Mouse (Mus musculus): ENCODE measurements around the gene Calb2. TPM values are rescaled to one million over a fixed set of nuclear protein-coding genes. Genes with fewer than 3 reads are reported as not detected.

Calb2 gene
- total RNA-seq (2021) = not detected
- long read RNA-seq, experiment 1 = 0 reads
- long read RNA-seq, experiment 2 = 0 reads

DNA sequence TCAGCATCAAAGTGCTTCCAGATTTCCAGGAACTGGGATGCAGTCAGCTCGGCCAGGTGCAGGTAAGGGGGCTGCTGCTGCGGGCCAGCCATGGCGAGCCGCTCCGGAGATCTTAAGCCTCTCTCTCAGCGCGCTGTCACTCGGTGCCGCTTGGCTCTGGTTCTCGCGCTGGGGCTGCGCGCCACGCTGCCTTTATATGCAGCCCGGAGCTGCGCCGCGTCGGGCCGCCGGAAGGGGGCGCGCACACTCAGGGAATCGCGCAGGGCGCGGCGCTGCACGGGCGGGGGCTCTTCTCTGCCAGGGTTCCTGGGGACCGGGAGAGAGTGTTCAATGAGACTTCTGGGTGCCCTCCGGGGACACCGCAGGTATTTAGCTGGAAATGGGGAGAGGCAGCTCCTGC is at the start of gene Calb2:
TSS of gene Calb2 (minus strand) at position 165 of the 400 bp plus-strand sequence.
- intact Hi-C loops (cut with DNase I) = no loop called here

DNA sequence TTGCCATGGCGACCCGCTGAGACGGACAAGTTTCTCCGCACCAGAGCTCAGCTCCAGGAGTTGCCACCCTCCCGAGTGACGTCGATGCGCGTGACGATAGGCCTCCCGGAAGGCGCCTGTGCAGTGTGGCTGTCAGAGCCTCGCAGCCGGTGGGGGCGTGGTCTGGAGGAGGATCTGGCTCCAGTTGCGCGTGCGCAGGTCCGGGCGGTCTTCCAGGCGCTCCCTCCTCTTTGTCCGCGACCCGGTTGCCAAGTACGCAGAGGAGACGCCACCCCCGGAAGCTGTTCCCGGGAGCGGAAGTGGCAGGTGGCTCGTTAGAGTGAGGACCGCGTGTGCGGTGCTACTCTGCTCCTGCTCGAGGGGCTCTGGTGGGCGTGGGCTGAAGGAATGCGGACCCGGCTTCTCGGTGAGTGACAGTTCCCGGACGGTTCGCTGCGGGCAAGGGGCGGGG is 49.7 kb upstream of the Calb2 start:
- DNase-seq = peak; percentile 99
- intact Hi-C loops (cut with DNase I) = no loop called here

More for the DNA sequence above, at the start of gene Calb2:
- peak; percentile 20 to 29 for DNase-seq

DNA sequence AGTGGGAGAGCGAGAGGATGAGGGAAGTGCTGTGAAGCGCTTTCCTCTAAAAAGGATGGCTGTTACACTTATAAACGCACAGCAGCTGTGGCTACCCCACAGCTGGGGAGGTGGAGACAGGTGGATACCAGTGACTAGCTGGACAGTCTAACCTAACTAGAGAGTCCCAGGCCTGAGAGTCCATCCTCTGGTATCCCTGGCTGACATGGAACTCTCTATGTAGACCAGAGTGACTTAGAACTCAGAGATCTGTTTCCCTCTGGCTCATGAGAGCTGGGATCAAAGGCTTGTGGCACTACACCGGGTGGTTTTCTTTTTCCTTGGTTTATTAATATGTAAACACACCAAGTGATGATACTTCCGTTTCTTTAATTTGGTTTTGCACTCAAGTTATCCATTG is 49.2 kb upstream of the Calb2 start:
- no peak for DNase-seq
- intact Hi-C loops (cut with DNase I) = no loop called here

DNA sequence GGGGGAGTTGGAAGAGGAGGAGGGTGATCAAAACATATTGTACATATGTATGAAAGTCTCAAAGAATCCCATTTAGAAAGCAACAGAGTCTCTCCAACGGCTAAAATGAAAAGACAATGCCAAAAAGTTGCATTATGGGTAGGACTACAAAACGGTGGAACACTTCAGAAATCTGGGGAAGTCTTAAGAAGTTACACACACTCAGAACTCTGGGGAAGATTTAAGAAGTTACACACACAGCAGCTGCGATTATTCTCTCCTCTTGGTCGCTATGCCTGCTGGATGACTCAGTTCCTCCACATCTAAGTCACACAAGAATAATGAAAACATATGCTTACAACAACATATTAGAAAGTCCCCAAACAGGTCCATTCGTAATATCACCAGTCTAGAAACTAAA is 48.2 kb upstream of the Calb2 start:
- intact Hi-C loops (cut with DNase I) = no loop called here
- DNase-seq = no peak

DNA sequence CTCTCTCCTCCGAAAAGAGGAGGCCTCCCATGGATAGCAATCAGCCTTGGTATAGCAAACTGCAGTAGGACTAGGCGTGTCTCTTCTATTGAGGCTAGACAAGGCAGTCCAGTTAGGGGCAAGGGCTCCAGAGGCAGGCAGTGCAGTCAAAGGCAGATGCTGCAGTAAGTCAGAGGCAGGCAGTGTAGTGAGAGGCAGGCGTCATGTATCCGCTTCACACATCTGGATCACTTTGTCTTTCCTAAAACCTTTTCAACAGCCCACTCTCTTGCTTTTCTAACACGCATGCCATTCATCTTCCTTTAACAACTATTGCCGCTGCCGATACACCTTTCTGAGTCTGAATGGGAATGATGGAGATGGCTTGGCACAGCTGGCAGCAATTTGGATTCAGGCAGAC is 47.4 kb upstream of the Calb2 start, which contains the start of gene Cmtr2:
TSS of gene Cmtr2 (plus strand) at position 301 of the 400 bp plus-strand sequence.
- intact Hi-C loops (cut with DNase I) = no loop called here
- DNase-seq = no peak

DNA sequence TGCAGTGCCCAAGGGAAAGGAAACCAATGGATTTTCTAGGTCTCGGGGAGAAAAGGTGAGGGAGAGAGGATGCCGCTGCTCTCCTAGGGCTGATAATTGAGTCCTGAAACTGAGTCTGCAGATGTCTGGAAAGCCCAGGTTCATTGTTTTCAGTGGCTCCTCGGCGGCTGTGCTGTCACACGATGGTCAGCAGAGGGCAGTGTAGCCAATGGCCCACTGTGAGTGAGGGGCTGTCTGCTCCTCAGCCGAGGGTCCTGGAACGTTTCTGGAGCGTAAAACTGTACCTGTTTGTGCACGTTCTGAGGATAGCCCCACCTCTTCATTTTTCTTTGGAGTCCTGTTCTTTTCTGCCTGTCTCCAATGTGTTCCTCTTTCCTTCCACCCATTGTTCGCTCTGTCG is 33.8 kb upstream of the Calb2 start:
- intact Hi-C loops (cut with DNase I) = no loop called here
- no peak for DNase-seq

DNA sequence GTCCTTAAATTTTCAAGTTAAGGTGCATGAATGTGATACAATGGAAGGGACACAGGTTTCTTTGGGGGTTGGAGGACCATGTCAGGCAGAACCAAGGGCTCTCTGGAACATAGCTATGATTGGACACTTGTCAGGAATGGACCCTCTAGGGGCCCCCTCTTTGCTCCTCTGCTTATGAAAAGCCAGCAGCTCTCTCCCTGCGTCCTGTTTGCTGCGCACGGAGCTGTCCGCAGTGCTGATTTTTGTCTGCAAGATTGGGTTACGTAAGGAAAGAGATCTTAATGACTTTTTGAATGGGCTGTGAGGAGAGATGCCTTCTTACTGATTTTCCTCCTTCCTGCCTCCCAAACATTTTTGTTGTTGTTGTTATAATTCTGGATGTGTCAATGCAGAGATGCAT is 28.7 kb upstream of the Calb2 start:
- intact Hi-C loops (cut with DNase I) = no loop called here
- DNase-seq = no peak

DNA sequence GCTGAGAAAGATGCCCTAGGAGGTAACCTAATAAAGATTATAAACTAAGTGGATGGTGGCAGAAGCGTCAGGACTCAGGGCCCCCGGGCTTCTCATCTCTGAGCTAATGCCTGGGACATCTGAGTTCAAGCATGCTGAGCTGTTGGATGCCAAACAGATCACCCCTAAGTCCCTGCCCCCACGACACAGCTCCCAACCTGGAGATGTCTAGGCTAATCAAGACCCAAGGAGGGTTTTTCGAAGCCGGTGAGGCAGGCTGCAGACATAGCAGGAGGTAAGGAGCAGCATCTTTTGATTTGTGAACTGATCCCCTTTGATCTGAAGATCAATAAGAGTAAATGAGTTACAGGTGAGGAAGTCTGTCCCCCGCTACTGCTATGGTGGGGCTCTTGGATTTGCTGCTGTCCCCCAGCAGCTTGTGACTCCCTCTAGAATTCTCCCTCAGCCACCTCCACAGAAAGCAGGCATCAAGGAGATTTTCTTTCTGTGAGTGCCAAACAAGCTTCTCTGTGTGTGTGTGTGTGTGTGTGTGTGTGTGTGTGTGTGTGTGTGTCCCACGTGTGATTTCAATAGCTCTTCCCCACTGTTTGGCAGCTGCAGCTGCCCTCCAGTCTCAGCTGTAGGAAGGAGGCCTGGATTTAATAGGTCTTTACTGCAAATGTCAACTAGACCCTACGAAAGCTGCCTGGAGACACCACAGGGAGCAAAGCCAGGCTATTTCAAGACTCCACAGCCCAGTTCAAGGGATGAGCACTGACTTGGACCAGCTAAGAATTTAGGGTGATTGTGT is 21.1 kb upstream of the Calb2 start:
- intact Hi-C loops (cut with DNase I) = no loop called here

DNA sequence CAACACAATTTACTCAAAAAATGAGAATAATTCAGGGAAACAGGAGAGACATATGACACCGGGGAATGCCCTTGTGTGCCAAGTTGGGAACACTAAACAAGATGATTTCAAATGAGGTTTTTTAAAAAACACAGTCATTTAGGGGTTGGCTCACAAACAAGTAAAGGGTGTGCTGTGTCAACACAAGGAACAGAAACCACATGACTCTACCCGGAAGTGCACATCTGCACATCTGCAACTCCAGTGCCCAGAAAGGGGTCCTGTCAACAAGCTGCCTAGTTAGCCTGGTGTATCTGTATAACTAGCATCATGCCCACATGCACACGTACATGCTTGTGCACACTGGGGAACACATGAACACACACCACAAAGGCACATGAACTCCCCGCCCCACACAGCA is 17.5 kb upstream of the Calb2 start:
- no peak for DNase-seq
- intact Hi-C loops (cut with DNase I) = no loop called here

More for the DNA sequence above, 21.1 kb upstream of the Calb2 start:
- DNase-seq = no peak

DNA sequence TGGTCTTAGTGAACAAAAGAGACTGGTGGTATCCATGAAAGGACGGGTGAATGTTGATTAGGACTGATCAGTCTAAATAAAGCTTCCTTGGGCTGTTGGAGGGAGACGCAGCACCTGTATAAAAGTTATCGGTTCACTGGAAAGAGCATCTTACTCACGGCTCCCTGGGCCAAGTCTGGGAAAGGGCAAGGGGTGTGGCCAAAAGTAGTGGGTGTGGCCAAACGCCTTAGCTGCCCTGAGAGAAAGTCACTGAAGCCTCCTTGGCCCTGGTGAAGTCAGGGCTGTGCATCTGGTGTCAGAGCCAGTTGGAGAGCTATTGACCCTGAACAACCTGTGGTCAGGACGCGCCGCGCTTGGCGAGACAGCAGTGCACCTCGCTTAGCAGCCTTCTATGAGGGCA is 15.7 kb upstream of the Calb2 start:
- intact Hi-C loops (cut with DNase I) = no loop called here
- no peak for DNase-seq

DNA sequence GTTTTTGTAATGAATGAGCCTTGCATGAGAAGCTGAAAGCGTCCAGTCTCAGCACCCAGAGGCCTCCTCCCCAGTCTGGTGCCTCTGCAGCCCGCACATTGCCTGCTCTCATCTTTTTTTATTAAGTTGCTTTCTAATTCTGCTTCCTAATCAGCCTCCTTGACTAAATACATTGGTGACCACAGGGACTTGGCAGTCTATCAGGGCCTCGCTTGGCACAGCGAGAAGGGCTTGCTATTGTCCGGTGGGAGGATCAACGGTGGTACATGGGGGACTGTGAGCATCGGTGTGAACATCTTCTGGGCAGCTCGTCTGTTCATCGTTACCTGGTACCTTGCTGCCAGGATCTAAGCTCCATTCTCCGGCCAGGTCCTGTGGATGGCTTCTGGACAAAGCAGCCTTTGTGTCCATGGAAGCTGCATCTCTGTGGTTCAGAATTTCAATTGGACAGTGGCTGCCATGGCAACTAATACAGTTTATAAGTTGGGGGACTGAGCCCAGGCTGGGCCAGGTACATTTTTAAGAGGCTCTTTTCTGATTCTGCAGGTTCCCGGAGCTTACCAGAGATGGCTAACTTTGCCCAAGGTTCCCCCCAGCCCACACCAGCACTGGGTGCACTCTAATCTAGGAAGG is 14.8 kb upstream of the Calb2 start:
- intact Hi-C loops (cut with DNase I) = no loop called here
- DNase-seq = no peak

DNA sequence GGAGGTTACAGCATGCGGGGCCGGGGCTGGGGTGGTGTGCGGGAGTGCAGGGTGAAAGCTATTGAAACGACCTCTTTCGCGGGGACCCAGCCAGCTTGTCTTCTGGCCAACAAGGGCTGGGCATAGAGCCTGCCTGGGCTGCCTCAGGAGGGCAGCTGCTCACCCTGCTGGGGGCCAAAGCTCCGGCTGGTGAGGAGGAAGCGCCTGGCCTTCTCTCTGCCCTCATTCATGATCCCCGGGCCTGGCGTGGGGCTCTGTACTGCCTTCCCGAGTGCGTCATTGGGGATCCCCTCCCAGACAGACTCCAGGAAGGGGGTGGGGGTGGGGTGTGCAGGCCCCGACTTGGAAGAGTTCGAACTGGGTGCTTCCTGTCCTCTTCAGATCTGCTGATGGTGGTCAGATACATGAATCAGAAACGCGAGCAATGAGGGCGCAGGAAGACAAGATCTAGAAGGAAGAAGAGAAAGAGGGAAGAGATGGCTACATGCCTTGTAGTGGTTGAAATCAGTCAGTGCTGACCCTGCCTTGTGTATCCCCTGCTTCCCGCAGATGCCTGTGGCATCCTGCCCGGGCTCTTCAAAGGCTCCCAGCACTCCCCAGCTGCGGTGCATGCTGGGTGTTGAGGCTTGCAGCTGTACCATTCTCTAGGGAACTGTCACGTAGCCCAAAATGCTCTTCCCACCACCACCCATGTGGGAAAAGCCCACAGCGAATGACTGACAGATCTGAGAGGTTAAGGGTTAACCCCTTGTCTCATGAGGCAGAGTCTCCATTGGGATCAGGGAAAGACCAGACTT is 9.5 kb upstream of the Calb2 start:
- peak; percentile 7 to 16 for DNase-seq
- intact Hi-C loops (cut with DNase I) = no loop called here

DNA sequence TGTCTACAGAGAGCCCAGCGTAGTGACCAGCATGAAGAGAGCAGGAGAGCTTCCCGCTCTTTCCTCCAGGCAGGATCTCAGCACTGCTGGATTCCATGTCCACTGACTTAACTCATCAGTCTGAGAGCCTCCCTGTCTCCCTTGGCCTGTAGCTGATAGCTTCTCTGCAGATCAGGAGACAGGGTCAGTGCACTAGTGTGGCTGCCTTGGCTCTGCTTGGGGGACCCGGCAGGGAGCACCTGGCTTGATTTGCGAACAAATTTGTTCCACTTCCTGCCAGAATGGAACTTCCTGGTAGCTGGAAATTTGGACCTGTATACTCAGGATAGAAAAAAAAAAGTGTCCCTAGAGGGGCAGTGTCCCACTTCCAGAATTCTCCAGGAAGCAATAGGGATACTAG is 6.8 kb upstream of the Calb2 start:
- intact Hi-C loops (cut with DNase I) = no loop called here
- DNase-seq = no peak

DNA sequence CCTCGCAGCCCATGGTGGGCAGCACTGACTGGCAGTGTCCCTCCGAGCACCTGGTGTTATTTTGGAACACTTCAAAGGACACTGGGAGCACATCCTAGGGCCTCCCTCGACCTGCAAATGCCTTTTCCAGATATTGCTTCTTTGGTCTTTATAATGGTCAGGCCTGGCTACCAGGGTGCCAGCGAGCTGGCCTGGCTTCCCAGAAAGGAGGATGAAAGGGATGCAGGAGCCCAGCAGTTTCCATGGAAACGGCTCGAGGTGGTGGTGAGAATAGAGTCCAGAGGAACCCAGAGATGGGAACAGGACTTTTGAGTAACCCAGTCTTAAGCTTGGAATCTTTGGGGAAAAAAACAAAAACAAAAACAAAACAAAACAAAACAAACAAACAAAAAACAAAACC is 4.2 kb upstream of the Calb2 start:
- intact Hi-C loops (cut with DNase I) = no loop called here

DNA sequence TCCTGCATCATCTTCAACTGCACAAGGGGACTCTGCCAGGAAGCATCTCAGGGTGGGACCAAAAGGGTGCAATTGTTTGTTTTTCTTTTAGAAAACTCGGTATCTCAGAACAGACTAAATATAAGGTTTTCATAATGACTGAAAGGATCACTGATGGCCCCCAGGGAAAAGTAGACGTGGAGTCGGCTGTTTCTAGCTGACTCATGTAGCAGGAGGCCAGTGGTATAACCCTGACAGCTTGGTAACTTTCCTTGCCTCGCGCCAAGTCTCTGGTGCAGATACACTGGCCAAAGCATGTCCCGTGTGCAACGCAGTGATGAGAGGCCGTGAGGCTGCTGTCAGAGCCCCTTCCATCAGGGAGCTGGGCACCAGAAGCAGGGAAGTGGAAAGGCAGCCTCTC is 1.7 kb downstream of the Calb2 start:
- intact Hi-C loops (cut with DNase I) = no loop called here
- DNase-seq = no peak

More for the DNA sequence above, 4.2 kb upstream of the Calb2 start:
- DNase-seq = no peak

DNA sequence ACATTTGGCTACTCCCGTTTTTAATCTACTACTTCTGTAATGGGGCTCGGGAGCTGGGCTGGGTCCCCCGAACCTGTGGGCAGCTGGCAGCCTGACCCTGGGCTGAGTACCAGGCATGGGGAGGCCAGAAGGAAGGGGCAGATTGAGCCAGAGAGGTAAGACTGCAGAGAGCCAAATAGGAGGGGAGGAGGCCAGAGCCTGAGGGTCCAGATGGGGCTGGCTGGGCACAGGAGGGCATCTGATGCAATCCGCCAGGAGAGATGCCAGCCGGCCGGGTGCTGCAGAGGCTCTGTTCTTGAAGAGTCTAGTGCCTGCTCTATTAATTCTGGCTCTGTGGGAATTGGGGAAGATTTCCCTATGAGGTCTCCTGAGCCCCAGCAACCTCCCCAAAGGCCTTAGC is 6.0 kb downstream of the Calb2 start:
- intact Hi-C loops (cut with DNase I) = no loop called here
- DNase-seq = no peak

DNA sequence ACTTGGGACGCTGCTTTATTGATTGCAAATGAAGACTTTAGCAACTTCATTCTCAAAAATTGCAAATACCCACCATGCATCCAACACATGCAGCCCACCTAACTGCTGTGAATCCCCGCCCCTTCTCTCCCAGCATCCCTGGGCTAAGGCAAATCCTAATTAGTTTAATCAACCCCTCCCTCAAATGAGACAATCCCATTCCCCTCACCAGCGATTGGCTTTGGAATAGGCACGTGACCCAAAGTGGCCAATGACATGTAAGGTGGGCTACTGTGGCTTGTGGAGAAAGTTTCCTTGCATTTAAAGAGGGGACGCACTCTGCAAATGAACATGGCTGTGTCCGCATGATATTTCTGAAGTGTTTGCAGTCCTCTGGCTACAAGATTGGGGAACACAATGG is 15.1 kb downstream of the Calb2 start:
- intact Hi-C loops (cut with DNase I) = no loop called here
- no peak for DNase-seq

DNA sequence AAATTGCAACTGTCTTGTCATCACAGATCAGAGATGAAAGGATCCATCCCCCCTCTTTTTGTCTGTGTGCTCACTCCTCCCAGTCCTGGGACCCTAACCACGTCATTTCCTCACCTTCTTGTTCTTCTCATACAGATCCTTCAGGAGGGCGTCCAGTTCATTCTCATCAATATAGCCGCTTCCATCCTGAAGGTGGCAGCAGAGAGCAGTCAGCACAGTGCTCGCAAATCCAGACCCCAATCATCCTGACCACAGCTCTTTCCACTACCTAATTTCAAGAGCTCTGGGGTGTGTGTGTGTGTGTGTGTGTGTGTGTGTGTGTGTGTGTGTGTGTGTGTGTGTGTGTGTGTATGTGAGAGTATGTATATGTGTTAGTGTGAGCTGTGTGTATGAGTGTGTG is 22.5 kb downstream of the Calb2 start:
- peak in 1 of 2 experiments; percentile 23 for DNase-seq
- intact Hi-C loops (cut with DNase I) = loop anchor here (5.0 kb wide), 1 partner anchor 457 kb away; no protein-coding TSS in a partner anchor

DNA sequence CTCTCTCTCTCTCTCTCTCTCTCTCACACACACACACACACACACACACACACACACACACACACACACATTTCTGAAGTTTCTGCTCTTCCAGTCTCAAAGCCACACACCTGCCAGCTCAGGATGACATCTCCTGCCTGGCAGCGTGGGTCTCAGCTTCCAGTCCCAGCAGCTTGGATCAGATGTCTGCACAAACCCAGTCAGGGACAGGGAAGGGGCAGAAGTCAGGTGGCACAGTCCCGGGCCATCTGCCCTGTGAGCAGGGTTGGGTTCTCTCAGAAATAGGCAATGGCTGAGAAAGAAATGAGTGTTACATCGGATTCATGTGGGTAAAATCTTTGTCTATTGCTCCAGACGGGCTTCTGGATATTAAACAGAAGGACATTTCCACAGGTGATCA is 27.2 kb downstream of the Calb2 start:
- DNase-seq = no peak
- intact Hi-C loops (cut with DNase I) = no loop called here

DNA sequence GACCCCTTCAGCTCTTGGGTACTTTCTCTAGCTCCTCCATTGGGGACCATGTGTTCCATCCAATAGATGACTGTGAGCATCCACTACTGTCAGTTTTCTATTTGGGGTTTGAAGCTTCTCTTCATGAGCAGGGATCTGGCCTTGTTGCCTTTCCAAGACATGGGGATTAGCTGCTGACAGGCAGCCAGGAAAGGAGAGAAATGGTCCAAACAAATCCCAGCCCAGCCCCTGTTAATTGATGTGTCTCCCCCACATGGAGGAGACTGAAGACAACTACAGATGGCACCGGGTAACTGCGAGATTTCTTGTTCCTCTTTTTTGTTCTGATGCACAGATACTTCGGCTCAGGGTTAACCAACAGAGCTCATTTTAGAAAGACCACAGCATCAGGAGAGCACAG is 27.9 kb downstream of the Calb2 start:
- intact Hi-C loops (cut with DNase I) = no loop called here
- no peak for DNase-seq

DNA sequence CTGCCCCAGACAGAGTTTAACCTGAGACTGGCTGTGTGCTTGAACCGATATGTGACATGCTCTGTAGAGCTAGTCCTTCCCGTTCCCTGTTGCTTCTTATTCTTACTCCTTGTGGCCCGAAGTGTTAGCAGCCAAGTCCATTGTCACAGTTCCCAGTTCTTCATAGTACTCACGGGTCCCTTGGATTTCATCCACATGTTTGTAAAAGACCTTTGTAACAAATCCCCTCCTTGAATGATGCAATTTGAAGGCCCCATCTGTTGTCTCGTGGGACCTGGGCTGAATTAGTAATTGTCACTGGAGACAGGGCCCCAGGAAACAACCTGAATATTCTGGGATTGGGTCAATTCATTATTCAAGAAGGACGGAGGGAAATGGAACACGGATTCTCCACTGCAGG is 32.5 kb downstream of the Calb2 start:
- DNase-seq = no peak
- intact Hi-C loops (cut with DNase I) = no loop called here

All from gastrocnemius, postnatal 36 days (tissue).